8 mouse cellular contexts compared by ENCODE assay signal in genomic region chr17:63863647-63864149, GRCm38 (mm10). TPM values are rescaled to one million over a fixed set of nuclear protein-coding genes. Genes with fewer than 3 reads are reported as not detected.
A peak's percentile ranks its signal among the peaks of the same experiment; 100 is the strongest.
DNase-seq lines count a peak whose midpoint lies in the region; ATAC-seq and TF ChIP-seq lines count a peak whose summit lies in the region.

TSS of gene A930002H24Rik (minus strand) at chr17:63863791.

- peak within 1 kb of the TSS; percentile 52 for H3K4me3 ChIP-seq in cortical plate, adult 2 months (ENCODE audit: insufficient read depth, low read length)

- ATAC-seq in activated CD4-positive, CD25-positive, alpha-beta regulatory T cell, adult 4 months, result peak; percentile 86
- ATAC-seq in inflammation-experienced regulatory T-cells, adult 6 months, result peak; percentile 92
- ATAC-seq in megakaryocyte-erythroid progenitor cell, adult 5-6 weeks (replicated peaks; ENCODE audit: low FRiP score, low TSS enrichment, poor library complexity, severe bottlenecking), result peak; percentile 100

- no peak for TF ChIP-seq CTCF in cortical plate, adult 2 months (IDR thresholded peaks at IDR 0.05; ENCODE audit: extremely low read depth, insufficient read depth, low read length)

- DNase-seq in gastrocnemius, postnatal 10 days, result peak; percentile 99
- DNase-seq in left cerebral cortex, postnatal 10 days (ENCODE audit: extremely low spot score in 1 of 2, low spot score in 2 of 2), result peak; percentile 99
- DNase-seq in right cerebral cortex, postnatal 25 days, result peak; percentile 100
- DNase-seq in urinary bladder, postnatal 4 days (ENCODE audit: low spot score in 2 of 2), result peak; percentile 99

- peak within 1 kb of the TSS; percentile 93 for H3K27ac ChIP-seq in cortical plate, adult 2 months (ENCODE audit: insufficient read depth, low read length)

- H3K4me1 ChIP-seq in cortical plate, adult 2 months (ENCODE audit: control insufficient read depth, insufficient read depth, low read length), result no peaks in the 10 kb centered on the region

- intact Hi-C loops in left cerebral cortex, postnatal 10 days (cut with DNase I), result no loop called here

- peak; percentile 54 for TF ChIP-seq POLR2A in cortical plate, adult 2 months (IDR thresholded peaks at IDR 0.05; ENCODE audit: extremely low read depth, insufficient read depth, low read length)

RNA-seq across cellular contexts. Expression of gene A930002H24Rik, which starts in this region (rescaled TPM):
- polyA plus RNA-seq in activated CD4-positive, CD25-positive, alpha-beta regulatory T cell, adult 4 months (2017; shearing (Covaris generic)), result not detected
- 0.55 and 1.1 TPM in 2 replicates for polyA plus RNA-seq in cortical plate, adult 2 months (2012; rRNA removed)
- under 1 TPM in 1 of 2 experiments, not detected in 1; 0.73 TPM for total RNA-seq in gastrocnemius, postnatal 10 days (2021)
- not detected for polyA plus RNA-seq in inflammation-experienced regulatory T-cells, adult 6 months (2017; shearing (Covaris generic))
- total RNA-seq in left cerebral cortex, postnatal 10 days (2021), result not detected
- not detected in 2 replicates for total RNA-seq in megakaryocyte-erythroid progenitor cell, adult 5-6 weeks (2014; fragmentation: Nextera tagmentation)
- not detected in 2 replicates for total RNA-seq in megakaryocyte-erythroid progenitor cell, adult 5-6 weeks (2017)

Comparison
In these comparisons a context has a peak if more than half of its experiments do, and no peak if none do; other contexts are left out.
1. Peak in every context shown above with its lines: DNase-seq, ATAC-seq, H3K4me3 ChIP-seq and H3K27ac ChIP-seq.
2. Peak in ATAC-seq in activated CD4-positive, CD25-positive, alpha-beta regulatory T cell, adult 4 months; RNA of the gene not detected or under 1 TPM.
3. Peak in DNase-seq in gastrocnemius, postnatal 10 days; RNA of the gene not detected or under 1 TPM.
4. Peak in ATAC-seq in inflammation-experienced regulatory T-cells, adult 6 months; RNA of the gene not detected or under 1 TPM.
5. Peak in DNase-seq in left cerebral cortex, postnatal 10 days; RNA of the gene not detected or under 1 TPM.
6. Peak in ATAC-seq in megakaryocyte-erythroid progenitor cell, adult 5-6 weeks; RNA of the gene not detected or under 1 TPM.